Mouse (Mus musculus) granulocyte monocyte progenitor cell, adult 5-6 weeks (primary cell): ENCODE results near the gene Tst. TPM values are rescaled to one million over a fixed set of nuclear protein-coding genes. Genes with fewer than 3 reads are reported as not detected.

Source experiments
- ATAC-seq: replicated peaks from 2 replicates; pipeline ENCODE4 v1.8.0; 2016; ENCODE audit warnings: mild to moderate bottlenecking, moderate TSS enrichment, inconsistent platforms; ENCODE audit not compliant: poor library complexity, severe bottlenecking
- total RNA-seq, 2 experiments: library from RNA; stranded (forward) in 1 of 2; stranded (reverse) in 1 of 2; fragments of 200-712, 200-1000 nt in 1 of 2; fragments of >200 nt in 1 of 2; fragmentation: Nextera tagmentation in 1 of 2; gene quantifications; 2 replicates each; pipeline ENCODE4 v1.2.3; 2014 to 2017

Gene Tst
- total RNA-seq, 2 experiments from 2014 or later, result 12.6 to 18.7 TPM

- peak; percentile 58 for ATAC-seq
These were observed 4.4 kb downstream of the Tst start for GRCm38 (mm10) chr15:78401345-78401744.

- ATAC-seq, result no peak
These were observed 10.2 kb downstream of the Tst start, which contains the start of gene Tex33 for GRCm38 (mm10) chr15:78395478-78395962. Tex33 (minus strand) TSS chr15:78395912.

- 0 out of 2 replicates have a peak, but pooled peaks have one; percentile 14 for ATAC-seq
These were observed 14.9 kb downstream of the Tst start for GRCm38 (mm10) chr15:78390855-78391254.

- no peak for ATAC-seq
These were observed 20.1 kb downstream of the Tst start for GRCm38 (mm10) chr15:78385564-78385963.

GRCm38 (mm10) chr15:78384220-78385116, 21.2 kb downstream of the Tst start:
- no peak for ATAC-seq

GRCm38 (mm10) chr15:78383450-78384219, 22.1 kb downstream of the Tst start:
- peak; percentile 92 for ATAC-seq

- no peak for ATAC-seq
These were observed 23.6 kb downstream of the Tst start for GRCm38 (mm10) chr15:78382115-78382514.

GRCm38 (mm10) chr15:78380741-78381140, 25.0 kb downstream of the Tst start:
- no peak for ATAC-seq

- no peak for ATAC-seq
These were observed 25.5 kb downstream of the Tst start for GRCm38 (mm10) chr15:78380208-78380607.

- ATAC-seq, result no peak
These were observed 27.2 kb downstream of the Tst start for GRCm38 (mm10) chr15:78378556-78378955.

- no peak for ATAC-seq
These were observed 27.8 kb downstream of the Tst start for GRCm38 (mm10) chr15:78377859-78378258.

- no peak for ATAC-seq
These were observed 31.5 kb downstream of the Tst start for GRCm38 (mm10) chr15:78374204-78374603.

- ATAC-seq, result no peak
These were observed 32.9 kb downstream of the Tst start for GRCm38 (mm10) chr15:78372796-78373195.

- no peak for ATAC-seq
These were observed 36.1 kb downstream of the Tst start for GRCm38 (mm10) chr15:78369641-78370040.

GRCm38 (mm10) chr15:78368926-78369346, 36.8 kb downstream of the Tst start:
- ATAC-seq, result peak; percentile 92

- no peak for ATAC-seq
These were observed 37.9 kb downstream of the Tst start for GRCm38 (mm10) chr15:78367811-78368210.

- ATAC-seq, result no peak
These were observed 38.8 kb downstream of the Tst start for GRCm38 (mm10) chr15:78366875-78367274.

- no peak for ATAC-seq
These were observed 39.8 kb downstream of the Tst start for GRCm38 (mm10) chr15:78365916-78366315.

- ATAC-seq, result peak; percentile 93
These were observed 50.2 kb downstream of the Tst start for GRCm38 (mm10) chr15:78355548-78355947.

GRCm38 (mm10) chr15:78354958-78355357, 50.7 kb downstream of the Tst start:
- ATAC-seq, result 0 out of 2 replicates have a peak, but pooled peaks have one; percentile 27
